Mouse (Mus musculus): ENCODE results near the gene Pcdh15.
A peak's percentile ranks its signal among the peaks of the same experiment; 100 is the strongest.

Gene Pcdh15

DNA sequence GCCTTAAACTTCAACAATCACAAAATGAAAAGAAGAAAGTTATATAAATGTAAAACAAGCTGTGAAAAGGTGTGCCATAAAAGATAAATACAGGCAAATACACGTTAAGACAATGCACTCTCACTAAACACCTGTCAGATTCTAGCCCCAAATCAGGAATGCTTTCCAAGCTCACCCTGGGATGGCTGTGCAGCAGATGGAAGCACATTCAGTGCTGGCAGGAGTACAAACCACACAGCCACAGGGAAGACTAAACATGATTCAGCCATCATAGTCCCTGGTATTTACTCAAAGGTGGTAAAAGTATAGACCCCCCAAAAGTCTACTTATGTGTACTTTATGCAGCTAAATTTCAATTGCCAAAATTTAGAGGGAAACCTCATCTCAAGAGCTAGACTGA lies 909.7 kb downstream of the Pcdh15 start:
- peak; percentile 80 for DNase-seq

DNA sequence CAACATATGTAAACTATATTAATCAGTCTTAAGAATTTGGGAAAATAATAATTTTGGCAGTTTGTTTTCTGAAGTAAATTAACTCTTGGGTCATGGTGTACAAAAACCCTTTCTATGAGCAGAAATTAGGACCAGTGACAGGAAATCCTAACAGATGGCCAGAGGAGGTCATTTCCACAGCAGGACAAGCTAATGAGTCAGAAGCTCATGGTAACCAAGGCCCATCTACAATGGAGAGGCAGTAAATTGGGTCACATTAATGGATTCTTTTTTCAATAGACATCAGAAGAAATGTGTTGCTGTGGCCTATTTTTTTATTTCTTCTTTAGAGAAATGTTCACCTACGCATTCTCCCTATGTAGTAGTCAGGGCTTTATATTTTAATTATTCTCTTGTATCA lies 923.9 kb downstream of the Pcdh15 start:
- peak; percentile 45 for DNase-seq

DNA sequence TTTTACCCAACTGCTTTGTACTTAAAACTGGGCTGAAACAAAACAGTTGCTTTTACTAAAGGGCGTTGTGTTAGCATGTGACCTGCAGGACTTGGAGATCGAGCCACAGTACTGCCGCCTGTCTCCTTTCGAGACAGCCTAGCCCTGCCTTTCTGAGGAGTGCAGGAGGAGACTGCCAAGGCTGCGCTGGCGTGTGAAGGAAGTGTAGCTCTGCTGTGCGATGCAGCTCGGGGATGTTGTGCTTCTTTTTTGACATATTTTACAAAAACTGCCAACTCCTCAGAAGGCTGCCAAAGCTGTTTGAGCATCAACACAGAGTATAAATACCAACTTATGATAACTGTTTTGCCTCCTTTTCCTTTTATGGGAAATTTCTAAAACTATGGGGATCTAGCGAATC lies 953.9 kb downstream of the Pcdh15 start:
- DNase-seq: no peak

DNA sequence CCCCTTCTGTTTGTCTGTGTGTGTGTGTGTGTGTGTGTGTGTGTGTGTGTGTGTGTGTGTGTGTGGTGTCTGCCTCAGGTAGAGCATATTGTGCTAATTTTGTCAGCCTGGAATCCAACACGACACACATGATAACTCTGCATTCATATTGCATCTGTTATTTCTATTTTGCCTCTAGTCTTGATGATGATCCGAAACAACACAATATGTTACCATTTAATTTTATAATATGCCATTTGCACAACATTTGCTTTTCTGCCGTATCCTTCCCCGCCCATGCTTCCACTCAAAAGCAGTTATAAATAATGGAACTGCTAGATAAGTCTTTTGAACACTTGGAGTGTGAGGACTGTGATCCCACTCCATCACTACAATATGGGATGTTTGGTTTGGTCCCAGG lies 987.5 kb downstream of the Pcdh15 start:
- DNase-seq: no peak

DNA sequence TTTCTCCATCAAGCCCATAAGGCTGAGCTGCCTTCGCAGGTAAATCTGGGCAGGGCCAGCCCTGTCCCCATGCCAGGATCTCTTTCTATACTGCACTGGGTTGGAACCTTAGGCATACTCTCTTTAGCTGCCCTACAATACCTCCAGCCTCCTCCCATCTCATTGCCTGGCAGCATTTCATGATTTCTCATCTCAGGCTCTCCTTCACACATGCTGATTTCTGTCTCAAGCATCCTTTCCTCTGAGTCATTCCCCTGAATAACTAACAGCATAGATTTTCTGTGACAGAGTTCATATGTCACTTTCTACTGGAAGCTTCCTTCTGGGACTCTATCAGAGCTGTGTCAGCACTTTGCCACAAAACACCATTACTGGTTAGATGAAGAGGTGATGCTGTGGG lies 999.2 kb downstream of the Pcdh15 start:
- no peak for DNase-seq

DNA sequence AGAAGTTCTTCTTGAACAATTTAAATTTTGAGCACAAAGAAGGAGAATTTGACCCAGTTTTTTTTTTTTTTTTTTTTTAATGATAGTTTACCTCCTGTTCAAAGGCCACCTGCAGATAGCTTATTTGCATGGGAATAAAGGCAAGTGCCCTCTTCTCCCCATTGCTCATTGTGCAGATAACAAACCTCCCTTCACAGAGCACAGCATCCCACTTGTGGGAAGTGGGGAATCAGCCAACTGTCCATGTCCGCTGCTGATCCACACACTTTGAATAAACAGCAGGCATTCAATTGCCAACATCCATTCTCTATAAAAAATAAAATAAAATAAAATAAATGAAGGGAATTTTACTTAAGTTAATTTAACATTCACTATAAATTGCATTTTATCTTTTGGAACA lies 1015.0 kb downstream of the Pcdh15 start:
- DNase-seq: no peak

DNA sequence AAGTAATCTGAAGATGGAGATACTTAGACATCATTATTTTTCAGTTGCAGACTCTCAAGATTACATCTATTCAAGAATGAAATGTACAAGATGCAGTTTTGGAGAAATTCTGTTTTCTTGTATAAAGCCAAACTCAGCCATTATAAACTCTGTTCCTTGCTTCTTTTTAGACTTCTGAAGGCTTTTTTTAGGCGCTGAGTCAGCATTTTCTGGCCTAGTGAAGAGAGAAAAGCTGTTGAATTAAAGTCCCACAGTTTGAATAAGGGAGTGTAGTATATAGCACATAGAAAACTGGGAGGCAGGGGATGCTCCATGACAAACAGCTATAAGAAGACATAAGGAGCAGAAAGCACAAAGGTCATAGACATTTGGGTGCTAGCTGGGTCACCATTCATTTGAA lies 1017.7 kb downstream of the Pcdh15 start:
- no peak for DNase-seq

DNA sequence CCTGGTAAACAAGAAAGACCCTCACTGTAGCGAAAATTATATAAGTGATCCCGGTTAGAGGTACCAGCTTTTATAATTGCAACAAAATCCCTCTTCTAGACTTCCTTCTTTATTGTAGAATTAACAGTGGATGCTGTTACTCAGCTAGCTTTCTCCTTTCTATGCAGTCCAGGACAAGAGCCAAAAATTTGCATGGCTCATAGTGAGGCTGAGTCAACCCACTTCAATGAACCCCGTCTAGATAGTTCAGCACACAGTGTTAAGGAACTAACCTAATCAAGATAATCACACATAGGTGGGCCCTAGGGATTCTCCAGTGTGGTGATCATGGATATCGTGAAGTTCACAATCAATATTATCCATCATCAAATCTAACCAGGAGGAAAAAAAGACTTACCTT lies 1024.3 kb downstream of the Pcdh15 start:
- DNase-seq: no peak

DNA sequence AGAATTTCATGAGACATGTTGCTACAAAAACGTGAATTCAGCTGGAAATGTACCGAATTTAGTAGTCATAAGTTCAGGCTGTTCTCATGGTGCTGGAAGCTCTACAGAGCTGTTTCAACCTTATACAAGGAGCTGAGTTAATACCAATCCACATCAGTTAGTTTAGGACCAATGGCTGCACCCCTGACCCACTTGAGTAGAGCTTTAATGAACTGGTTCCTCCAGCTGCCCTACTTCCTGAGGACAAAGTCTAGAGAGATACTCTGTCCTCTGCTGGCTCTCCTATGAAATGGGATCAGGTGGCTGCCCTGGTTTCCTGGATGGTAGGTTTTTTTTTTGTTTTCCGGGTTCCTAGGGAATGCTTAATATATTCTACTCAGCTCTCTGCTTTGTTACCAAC lies 1030.0 kb downstream of the Pcdh15 start:
- DNase-seq: no peak

DNA sequence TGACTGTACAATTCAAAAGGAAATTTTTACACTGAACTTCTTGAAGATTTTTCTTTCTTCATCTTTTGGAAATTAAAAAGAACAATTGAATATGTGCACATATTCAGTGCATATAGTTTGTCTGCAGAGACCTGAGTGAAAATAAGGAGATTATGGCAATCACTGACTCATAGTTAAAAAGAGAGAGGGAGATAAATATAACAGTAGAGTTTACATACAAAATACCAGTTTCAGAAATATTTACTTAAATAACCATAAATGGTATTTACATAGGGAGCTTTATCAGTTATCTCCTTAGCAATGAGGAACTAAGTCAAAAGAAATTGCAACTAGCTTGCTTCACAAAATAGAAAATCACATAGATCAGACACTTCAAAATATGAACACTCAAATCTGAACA lies 1030.5 kb downstream of the Pcdh15 start:
- DNase-seq: no peak

DNA sequence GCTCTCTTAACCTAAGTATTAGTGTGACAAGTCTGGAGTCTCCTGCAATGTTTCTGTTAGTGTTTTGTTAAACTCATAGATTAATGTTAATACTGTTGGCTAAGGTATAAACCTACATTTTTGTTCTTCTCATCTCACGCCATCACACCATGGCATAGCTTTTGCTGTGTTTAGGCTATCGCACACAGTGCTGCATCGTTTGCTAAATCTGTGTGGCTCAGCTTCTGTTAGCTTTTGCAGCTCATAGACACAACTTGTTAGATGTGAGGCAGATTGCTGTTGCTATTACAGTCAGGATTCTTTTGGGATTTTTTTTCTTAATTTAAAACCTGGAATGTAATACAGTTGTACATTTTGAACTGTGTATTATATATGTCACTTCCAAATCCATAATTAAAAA lies 1031.7 kb downstream of the Pcdh15 start:
- no peak for DNase-seq

DNA sequence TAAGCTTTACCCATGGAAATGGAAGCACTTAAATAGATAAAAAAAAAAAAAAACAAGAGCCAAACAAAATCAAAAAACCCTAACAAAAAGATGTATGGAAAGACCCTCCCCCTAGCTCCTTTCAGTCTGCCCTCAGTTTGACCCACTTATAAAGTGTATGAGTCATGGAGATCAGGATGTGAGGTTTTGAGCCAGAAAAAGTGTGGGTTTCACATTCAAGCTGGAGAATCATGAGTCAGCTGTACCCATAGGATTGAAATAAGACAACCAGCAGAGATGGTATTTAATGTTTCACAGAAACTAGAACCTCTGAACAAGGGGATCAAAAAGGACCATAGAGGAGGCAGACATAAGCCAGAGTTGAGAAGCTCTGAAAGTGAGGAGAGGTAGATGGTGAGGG lies 1048.8 kb downstream of the Pcdh15 start:
- DNase-seq: no peak

DNA sequence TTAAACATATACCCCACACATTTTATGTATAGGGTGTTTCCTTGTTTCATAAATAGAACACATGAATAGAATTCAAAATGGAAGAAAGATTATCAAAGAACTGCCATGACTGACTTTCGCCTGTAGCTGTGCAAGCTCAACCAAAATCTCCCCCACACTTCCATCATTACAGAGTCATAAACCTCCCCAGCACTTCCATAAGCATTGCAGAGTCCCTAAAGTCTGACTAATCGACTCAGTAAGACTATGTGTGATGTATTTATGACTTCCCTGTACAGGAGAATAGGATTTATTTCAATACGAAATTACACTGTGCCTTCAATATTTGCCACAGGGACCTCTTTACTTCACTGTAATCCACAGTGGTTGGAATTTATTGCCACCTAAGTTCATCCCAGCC lies 1082.8 kb downstream of the Pcdh15 start:
- no peak for DNase-seq

DNA sequence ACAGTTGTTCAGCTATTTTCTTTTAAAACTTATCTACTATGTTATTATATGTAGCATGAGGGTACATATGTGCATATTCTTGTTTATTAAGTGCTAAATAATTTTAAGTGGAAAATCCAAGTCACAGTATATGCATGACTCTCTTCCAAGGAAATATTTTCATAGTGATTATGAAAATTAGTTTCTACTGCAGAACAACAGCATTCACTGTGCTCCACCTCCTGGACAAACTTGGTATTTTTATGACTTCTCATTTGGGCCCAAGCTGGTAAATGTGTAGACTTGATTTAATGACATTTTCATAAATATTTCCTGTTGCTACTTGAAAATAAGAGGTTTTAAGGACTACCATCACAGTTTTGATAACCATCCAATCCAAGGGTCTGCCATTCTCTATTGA lies 1104.5 kb downstream of the Pcdh15 start:
- peak; percentile 35 for DNase-seq

DNA sequence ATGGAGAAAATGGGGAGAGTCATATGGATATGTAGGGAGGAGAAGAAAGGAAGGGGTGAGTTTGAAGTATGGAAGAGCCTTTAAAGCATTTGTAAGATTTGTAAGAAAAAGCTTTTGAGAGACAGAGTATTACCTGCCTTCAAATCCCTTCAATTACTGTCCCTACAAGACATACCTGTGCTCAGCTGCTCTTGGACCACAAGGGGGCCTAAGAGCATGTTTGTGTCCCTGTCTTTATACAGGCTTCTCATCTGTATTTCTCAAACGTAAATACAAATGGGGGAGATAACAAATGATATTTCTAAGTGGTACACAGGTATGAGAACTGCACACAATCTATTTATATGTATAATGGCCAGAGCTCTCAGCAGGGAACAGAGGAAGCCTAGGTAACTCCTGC lies 1118.1 kb downstream of the Pcdh15 start:
- no peak for DNase-seq

DNA sequence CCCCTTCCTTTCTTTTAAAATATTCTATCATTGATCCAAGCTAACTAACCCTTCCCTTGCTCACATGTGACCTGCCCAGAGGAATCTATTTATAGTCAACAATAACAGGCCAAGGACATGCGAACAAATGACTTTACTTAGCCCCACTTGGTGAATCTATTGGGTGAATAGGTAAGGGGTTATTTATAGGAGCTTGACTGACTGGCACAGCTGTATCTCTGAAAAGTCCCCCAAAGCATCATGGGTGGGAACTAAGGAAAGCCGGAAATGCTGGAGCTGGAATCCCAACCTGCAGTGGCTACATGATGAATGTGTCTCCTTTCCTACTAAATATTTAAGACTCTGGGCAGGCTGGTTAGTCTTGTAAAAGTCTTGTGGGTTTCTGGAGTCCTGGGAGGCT lies 1121.3 kb downstream of the Pcdh15 start:
- no peak for DNase-seq

DNA sequence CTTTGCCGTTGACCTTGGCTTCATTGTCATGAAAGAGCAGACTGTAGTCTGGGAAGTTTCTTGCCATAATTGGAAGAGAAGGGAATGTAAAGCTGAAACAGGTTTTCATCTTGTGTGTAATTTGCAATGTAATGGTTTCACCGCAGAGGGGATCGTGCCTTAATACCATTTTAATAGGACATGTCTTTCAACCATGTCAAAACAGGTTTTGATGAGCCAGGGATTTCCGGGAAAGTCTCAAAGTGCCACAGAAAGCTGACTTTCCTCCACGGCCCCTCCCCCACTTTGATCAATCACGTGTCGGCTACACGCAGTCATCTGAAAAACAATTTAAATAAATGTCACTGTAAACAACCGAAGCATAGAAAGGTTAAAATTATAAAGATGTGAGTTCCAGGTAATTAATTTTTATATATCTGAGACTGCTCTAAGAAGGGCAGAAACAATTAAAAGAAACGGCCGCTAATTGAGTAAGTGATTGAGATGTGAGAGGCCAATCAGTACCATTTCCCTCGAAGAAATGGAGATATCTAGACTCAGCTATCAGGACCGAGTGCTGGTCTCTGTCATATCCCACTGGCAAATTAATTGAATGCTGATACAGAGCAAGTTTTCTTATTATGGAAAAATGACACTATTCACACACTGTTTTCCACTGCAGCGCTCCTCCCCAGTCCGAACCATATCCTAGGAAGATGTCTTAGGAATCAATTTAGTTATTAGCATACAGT lies 1158.7 kb downstream of the Pcdh15 start:
- DNase-seq: no peak

DNA sequence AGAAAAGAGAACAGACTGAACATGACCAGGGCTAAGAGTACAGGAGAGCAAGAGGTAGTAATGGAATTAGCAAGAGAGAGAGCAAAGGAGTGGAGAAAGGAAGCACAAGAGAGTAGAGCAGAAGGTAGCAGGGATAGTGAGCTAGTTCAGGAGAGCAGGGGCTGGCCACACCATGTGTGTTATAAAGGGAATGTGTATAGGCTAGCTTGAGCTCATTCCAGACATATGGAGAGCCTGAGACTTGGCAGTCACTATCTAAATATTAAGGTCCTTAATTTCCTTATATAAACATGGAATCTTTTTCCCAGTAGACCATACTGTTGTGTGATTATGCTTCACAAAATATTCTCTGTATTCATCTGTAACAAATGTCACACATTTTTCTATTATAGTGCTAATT lies 1159.5 kb downstream of the Pcdh15 start:
- DNase-seq: no peak

DNA sequence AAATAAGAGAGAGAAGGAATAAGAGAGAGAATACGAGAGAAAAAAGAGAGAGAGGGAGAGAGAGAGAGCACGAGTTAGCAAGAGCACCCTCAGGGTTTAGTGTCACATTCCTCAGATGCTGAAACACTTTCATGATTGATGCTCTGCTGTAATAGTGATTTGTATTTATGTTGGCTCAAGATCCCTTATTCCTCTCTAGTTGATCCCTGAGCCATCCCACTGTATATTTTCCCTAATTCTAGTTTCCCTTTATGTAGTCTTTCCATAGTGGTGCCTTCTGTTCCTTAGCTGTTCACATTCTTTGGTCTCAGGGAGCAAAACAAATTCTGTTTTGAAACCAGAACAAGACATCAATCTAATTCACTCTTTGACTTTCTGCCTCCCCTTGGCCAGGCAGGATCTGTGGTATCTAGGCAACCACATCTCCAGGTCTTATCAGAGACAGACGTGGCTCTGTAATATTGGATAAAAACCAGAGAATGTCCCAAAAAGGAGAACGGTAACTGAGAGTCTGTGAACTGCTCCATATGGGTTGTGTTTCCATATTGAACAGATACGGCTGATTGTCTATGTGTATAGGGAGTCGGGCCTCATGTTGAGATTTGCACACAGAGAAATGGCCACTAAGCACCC lies 1170.6 kb downstream of the Pcdh15 start:
- no peak for DNase-seq

DNA sequence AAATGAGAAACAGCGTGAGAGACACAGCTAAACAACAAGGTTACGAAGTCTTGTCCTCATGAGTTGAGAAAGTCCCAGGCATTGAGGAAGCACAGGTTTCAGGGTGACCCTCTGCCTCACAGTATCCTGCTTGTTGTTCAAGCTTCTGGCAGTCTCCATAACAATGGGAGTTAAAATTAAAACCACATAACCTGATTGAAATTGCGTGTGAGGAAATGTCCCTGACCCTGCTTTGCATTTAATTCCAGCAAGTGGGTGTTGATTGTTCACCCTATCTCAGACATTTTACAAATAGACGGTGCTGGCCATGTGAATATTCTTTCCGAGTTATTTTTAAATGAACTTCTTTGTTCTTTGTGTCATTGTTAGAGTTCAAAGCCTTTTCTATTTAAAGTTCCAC lies 1171.8 kb downstream of the Pcdh15 start:
- no peak for DNase-seq

DNA sequence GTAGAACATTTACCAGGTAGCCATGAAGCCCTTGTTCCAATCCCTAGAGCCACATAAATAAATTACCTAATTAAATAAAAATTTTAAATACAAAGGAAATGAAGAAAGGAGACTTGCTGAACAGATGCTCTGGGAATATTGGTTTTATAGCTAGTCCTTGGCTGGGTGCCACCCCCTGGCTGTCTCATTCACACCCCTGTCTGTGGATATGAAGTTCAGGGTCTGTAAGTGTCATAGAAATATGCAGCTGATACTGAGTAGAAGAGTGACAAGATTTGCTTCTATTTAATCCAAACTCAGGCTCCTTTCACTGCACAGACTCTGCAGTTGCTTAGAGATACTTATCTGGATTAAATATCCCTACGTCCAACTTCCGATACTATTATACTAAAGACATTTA lies 1205.0 kb downstream of the Pcdh15 start:
- no peak for DNase-seq

DNA sequence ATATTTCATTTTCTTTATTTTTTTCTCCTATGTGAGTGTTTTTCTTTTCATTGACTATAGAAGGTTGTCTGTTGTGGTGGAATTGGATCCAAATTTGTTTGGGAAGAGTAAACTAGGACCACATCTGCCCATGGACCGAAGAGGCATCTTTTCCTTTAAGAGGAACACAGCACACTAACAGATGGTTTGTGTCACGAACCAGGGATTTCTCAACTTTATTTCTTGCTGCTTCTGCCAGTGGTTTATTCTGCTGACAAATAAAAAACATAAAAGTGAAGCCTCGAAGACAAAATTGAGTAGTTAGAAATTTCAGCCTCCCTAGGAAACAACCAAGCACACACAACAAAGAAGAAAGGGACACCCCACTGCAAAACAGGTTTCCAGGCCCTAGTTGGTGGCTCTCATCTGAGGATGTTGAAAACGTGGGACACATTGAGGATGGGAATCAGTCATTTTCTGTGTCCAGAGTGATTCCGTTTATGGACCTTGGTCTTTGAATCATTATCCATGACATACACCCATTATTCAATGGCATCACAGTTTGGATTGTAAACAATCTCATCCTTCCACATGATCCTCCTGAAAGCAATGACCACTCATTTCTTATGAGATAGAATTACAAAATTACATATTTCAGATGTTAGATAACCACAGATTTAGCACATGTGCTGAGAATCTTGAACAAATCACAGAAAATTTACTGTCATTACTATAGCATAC lies 1206.5 kb downstream of the Pcdh15 start:
- no peak for DNase-seq

DNA sequence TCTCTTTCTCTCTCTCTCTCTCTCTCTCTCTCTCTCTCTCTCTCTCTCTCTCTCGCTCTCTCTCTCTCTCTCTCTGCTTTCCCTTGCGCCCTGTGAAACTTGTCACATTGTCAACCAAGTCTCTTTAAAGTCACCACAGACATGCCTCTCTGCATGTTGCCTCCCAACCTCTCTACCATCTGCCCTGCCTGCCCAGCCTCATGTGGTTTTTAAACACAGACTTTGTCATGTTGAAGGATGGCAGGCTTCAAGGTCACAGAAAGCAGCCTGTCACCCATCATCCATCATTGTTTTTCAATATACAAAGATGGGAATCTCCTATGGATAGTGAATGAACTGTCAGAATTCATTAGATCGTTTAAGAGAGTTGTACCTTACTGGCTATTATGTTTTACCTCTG lies 1207.9 kb downstream of the Pcdh15 start:
- no peak for DNase-seq

DNA sequence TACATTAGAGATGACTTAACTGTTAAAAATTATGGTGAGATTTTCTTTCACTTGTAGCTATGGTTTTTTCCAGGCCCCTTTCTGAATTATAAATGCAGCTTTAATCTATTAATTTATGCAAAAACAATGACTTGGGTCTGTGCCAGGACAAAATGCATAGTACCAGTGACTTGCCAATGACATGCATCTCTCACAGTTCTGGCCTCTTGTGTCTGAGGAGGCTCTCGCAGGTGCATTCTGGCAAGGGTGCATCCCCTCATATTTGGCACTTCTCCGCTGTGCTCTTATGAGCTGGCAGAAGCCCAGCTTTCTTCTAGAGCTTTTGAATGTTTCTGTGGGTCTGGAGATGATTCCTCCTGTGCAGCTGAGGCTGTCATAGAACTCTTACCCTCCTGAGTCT lies 1216.9 kb downstream of the Pcdh15 start:
- no peak for DNase-seq

Data from cerebellum, adult 8-10 months (tissue).